Mouse (Mus musculus): Measurements from ENCODE around the gene Mettl23. TPM values are rescaled to one million over a fixed set of nuclear protein-coding genes. Genes with fewer than 3 reads are reported as not detected.
"Not testable (repeated sequence)": the region's sequence is repeated elsewhere in the genome, so short reads cannot be mapped to it uniquely, and the experiment has no call there.

Gene Mettl23
- polyA plus RNA-seq, 1 experiment from 2014 or later: 56.9 TPM

GRCm38 (mm10) chr11:116878454-116878853, 35.4 kb downstream of the Mettl23 start:
- Histone ChIP-seq H3K27ac (replicated peaks) (no peak overlapping the region), H3K36me3 (replicated peaks) (peaks cover 20% of the 10 kb centered on the region), H3K9me3 (no peaks in the 10 kb centered on the region), H3K4me1 (no peaks in the 10 kb centered on the region), H3K27me3 (replicated peaks; ENCODE audit: low read depth, poor library complexity, severe bottlenecking) (no peaks in the 10 kb centered on the region), H3K4me3 (no peak overlapping the region)
- DNase-seq (ENCODE audit: low spot score): no peak
- 94% methylated on average over 8 of the region's 8 CpGs for WGBS

GRCm38 (mm10) chr11:116880839-116881238, 37.8 kb downstream of the Mettl23 start:
- Histone ChIP-seq H3K9me3 (no peaks in the 10 kb centered on the region), H3K36me3 (replicated peaks) (peaks cover 3% of the 10 kb centered on the region; the same call in 1 of the 2 replicates), H3K4me3 (no peak overlapping the region), H3K27me3 (replicated peaks; ENCODE audit: low read depth, poor library complexity, severe bottlenecking) (peaks cover 13% of the 10 kb centered on the region), H3K4me1 (peaks cover 7% of the 10 kb centered on the region), H3K27ac (replicated peaks) (no peak overlapping the region)
- WGBS: 69% methylated on average over 7 of the region's 7 CpGs
- no peak for DNase-seq (ENCODE audit: low spot score)

GRCm38 (mm10) chr11:116881440-116881839, 38.4 kb downstream of the Mettl23 start:
- no peaks in the 10 kb centered on the region for H3K9me3 ChIP-seq
- peaks cover 11% of the 10 kb centered on the region for H3K4me1 ChIP-seq
- peaks cover 19% of the 10 kb centered on the region for H3K27me3 ChIP-seq (replicated peaks; ENCODE audit: low read depth, poor library complexity, severe bottlenecking)
- DNase-seq (ENCODE audit: low spot score): no peak
- H3K27ac ChIP-seq (replicated peaks): no peak overlapping the region
- no peaks in the 10 kb centered on the region for H3K36me3 ChIP-seq (replicated peaks)
- 71% methylated on average over 5 of the region's 5 CpGs for WGBS
- H3K4me3 ChIP-seq: no peak overlapping the region

- no peaks in the 10 kb centered on the region for H3K36me3 ChIP-seq (replicated peaks)
- no peak overlapping the region; the same call in 1 of the 2 replicates for H3K27ac ChIP-seq (replicated peaks)
- 84% methylated on average over 10 of the region's 10 CpGs for WGBS
- DNase-seq (ENCODE audit: low spot score): no peak
- peaks cover 16% of the 10 kb centered on the region for H3K4me1 ChIP-seq
- H3K4me3 ChIP-seq: no peak overlapping the region
- no peaks in the 10 kb centered on the region for H3K9me3 ChIP-seq
- H3K27me3 ChIP-seq (replicated peaks; ENCODE audit: low read depth, poor library complexity, severe bottlenecking): peaks cover 29% of the 10 kb centered on the region
Observed at GRCm38 (mm10) chr11:116882446-116882845, 39.4 kb downstream of the Mettl23 start.

- Histone ChIP-seq H3K36me3 (replicated peaks) (no peaks in the 10 kb centered on the region), H3K27me3 (replicated peaks; ENCODE audit: low read depth, poor library complexity, severe bottlenecking) (peaks cover 42% of the 10 kb centered on the region), H3K4me3 (no peak overlapping the region), H3K4me1 (peaks cover 16% of the 10 kb centered on the region), H3K27ac (replicated peaks) (no peak overlapping the region), H3K9me3 (no peaks in the 10 kb centered on the region)
- DNase-seq (ENCODE audit: low spot score): no peak
- WGBS: 82% methylated on average over 6 of the region's 6 CpGs
Observed at GRCm38 (mm10) chr11:116884061-116884460, 41.0 kb downstream of the Mettl23 start.

- Histone ChIP-seq H3K4me3 (peak overlapping the region; percentile 46), H3K36me3 (replicated peaks) (no peaks in the 10 kb centered on the region)
- 2% methylated on average over 27 of the region's 28 CpGs for whole genome bisulfite sequencing
Observed at GRCm38 (mm10) chr11:116885275-116886151, 42.4 kb downstream of the Mettl23 start.

GRCm38 (mm10) chr11:116887136-116887535, 44.1 kb downstream of the Mettl23 start:
- Histone ChIP-seq H3K9me3 (no peaks in the 10 kb centered on the region), H3K27me3 (replicated peaks; ENCODE audit: low read depth, poor library complexity, severe bottlenecking) (peaks cover 52% of the 10 kb centered on the region), H3K36me3 (replicated peaks) (no peaks in the 10 kb centered on the region), H3K27ac (replicated peaks) (no peak overlapping the region), H3K4me3 (no peak overlapping the region), H3K4me1 (peaks cover 22% of the 10 kb centered on the region)
- WGBS: 56% methylated on average over 5 of the region's 5 CpGs
- no peak for DNase-seq (ENCODE audit: low spot score)

More at GRCm38 (mm10) chr11:116885275-116886151, 42.4 kb downstream of the Mettl23 start:
- H3K27ac ChIP-seq (replicated peaks): 0 out of 2 replicates have a peak overlapping the region, but pooled peaks have one; percentile 8
- no peaks in the 10 kb centered on the region for H3K9me3 ChIP-seq
- peaks cover 22% of the 10 kb centered on the region for H3K4me1 ChIP-seq
- H3K27me3 ChIP-seq (replicated peaks; ENCODE audit: low read depth, poor library complexity, severe bottlenecking): peaks cover 52% of the 10 kb centered on the region
- peak; percentile 86 for DNase-seq (ENCODE audit: low spot score)

GRCm38 (mm10) chr11:116893532-116894442, 50.7 kb downstream of the Mettl23 start:
- Histone ChIP-seq H3K4me3 (no peak overlapping the region), H3K36me3 (replicated peaks) (no peaks in the 10 kb centered on the region), H3K4me1 (peaks cover 16% of the 10 kb centered on the region), H3K9me3 (no peaks in the 10 kb centered on the region), H3K27ac (replicated peaks) (no peak overlapping the region), H3K27me3 (replicated peaks; ENCODE audit: low read depth, poor library complexity, severe bottlenecking) (peaks cover 27% of the 10 kb centered on the region; the same call in 1 of the 2 replicates)
- WGBS: 80% methylated on average over 19 of the region's 19 CpGs
- no peak for DNase-seq (ENCODE audit: low spot score)

GRCm38 (mm10) chr11:116895402-116895801, 52.3 kb downstream of the Mettl23 start:
- no peaks in the 10 kb centered on the region for H3K36me3 ChIP-seq (replicated peaks)
- H3K9me3 ChIP-seq: no peaks in the 10 kb centered on the region
- 69% methylated on average over 3 of the region's 3 CpGs for WGBS
- no peak overlapping the region for H3K4me3 ChIP-seq
- no peak overlapping the region for H3K27ac ChIP-seq (replicated peaks)
- peaks cover 21% of the 10 kb centered on the region; the same call in 1 of the 2 replicates for H3K27me3 ChIP-seq (replicated peaks; ENCODE audit: low read depth, poor library complexity, severe bottlenecking)
- DNase-seq (ENCODE audit: low spot score): no peak
- H3K4me1 ChIP-seq: peaks cover 15% of the 10 kb centered on the region

- Histone ChIP-seq H3K36me3 (replicated peaks) (no peaks in the 10 kb centered on the region), H3K4me3 (no peak overlapping the region), H3K27ac (replicated peaks) (no peak overlapping the region), H3K27me3 (replicated peaks; ENCODE audit: low read depth, poor library complexity, severe bottlenecking) (peaks cover 50% of the 10 kb centered on the region), H3K9me3 (no peaks in the 10 kb centered on the region), H3K4me1 (peaks cover 22% of the 10 kb centered on the region)
- 94% methylated on average over 12 of the region's 12 CpGs for WGBS
- DNase-seq (ENCODE audit: low spot score): no peak
Observed at GRCm38 (mm10) chr11:116899247-116899646, 56.2 kb downstream of the Mettl23 start.

GRCm38 (mm10) chr11:116902588-116902987, 59.5 kb downstream of the Mettl23 start:
- not testable (repeated sequence) for H3K9me3 ChIP-seq; H3K36me3 ChIP-seq (replicated peaks); DNase-seq (ENCODE audit: low spot score); H3K27ac ChIP-seq (replicated peaks); H3K4me3 ChIP-seq
- H3K27me3 ChIP-seq (replicated peaks; ENCODE audit: low read depth, poor library complexity, severe bottlenecking): peaks cover 66% of the 10 kb centered on the region
- peaks cover 33% of the 10 kb centered on the region for H3K4me1 ChIP-seq
- WGBS: 91% methylated on average over 10 of the region's 10 CpGs
